14 mouse cellular contexts compared by ENCODE assay signal in genomic region chr2:58516000-58516399, GRCm38 (mm10). TPM values are rescaled to one million over a fixed set of nuclear protein-coding genes. Genes with fewer than 3 reads are reported as not detected.
DNase-seq lines count a peak whose midpoint lies in the region; ATAC-seq and TF ChIP-seq lines count a peak whose summit lies in the region.
"Had no signal": no experiment of that assay in that cellular context is flagged by ENCODE, and none has a peak within 500 bp of the region (broad histone marks: within the 10 kb centered on the region; RNA-seq: fewer than 3 reads in every experiment).

No protein-coding gene starts in this region.

- no peaks in the 10 kb centered on the region for H3K9me3 ChIP-seq in forebrain, embryonic 15.5 days
- no peaks in the 10 kb centered on the region for H3K9me3 ChIP-seq in forebrain, embryonic 10.5 days
- H3K9me3 ChIP-seq in kidney, embryonic 15.5 days (replicated peaks): no peaks in the 10 kb centered on the region
- no peaks in the 10 kb centered on the region for H3K9me3 ChIP-seq in hindbrain, postnatal 0 days (ENCODE audit: low read length)

- TF ChIP-seq CTCF in hindbrain, postnatal 0 days (IDR thresholded peaks at IDR 0.05; ENCODE audit: low read depth): no peak

- no peak overlapping the region for H3K4me3 ChIP-seq in forebrain, embryonic 15.5 days
- H3K4me3 ChIP-seq in forebrain, embryonic 10.5 days: no peak overlapping the region
- no peak overlapping the region for H3K4me3 ChIP-seq in kidney, embryonic 15.5 days (replicated peaks)
- no peak overlapping the region for H3K4me3 ChIP-seq in hindbrain, postnatal 0 days (ENCODE audit: low read length)

- H3K27me3 ChIP-seq in forebrain, embryonic 15.5 days: no peaks in the 10 kb centered on the region
- H3K27me3 ChIP-seq in forebrain, embryonic 10.5 days (ENCODE audit: poor library complexity, severe bottlenecking): no peaks in the 10 kb centered on the region
- no peaks in the 10 kb centered on the region for H3K27me3 ChIP-seq in kidney, embryonic 15.5 days
- H3K27me3 ChIP-seq in hindbrain, postnatal 0 days (ENCODE audit: insufficient read depth, low read length): no peaks in the 10 kb centered on the region
- H3K27me3 ChIP-seq: Patski had no signal

- no peak overlapping the region for H3K4me2 ChIP-seq in forebrain, embryonic 15.5 days (replicated peaks)
- H3K4me2 ChIP-seq in kidney, embryonic 15.5 days: peak overlapping the region; percentile 32
- peak overlapping the region; percentile 27; the same call in 1 of the 2 replicates for H3K4me2 ChIP-seq in hindbrain, postnatal 0 days (ENCODE audit: low read depth, low read length)

- 45% methylated on average over 15 of the region's 15 CpGs for WGBS in forebrain, embryonic 15.5 days
- WGBS in forebrain, embryonic 10.5 days: 58% methylated on average over 15 of the region's 15 CpGs
- WGBS in kidney, embryonic 15.5 days: 31% methylated on average over 15 of the region's 15 CpGs
- WGBS in hindbrain, postnatal 0 days: 42% methylated on average over 15 of the region's 15 CpGs

- 0 out of 2 replicates have a peak overlapping the region, but pooled peaks have one; percentile 0 for H3K27ac ChIP-seq in forebrain, embryonic 15.5 days (replicated peaks)
- no peak overlapping the region for H3K27ac ChIP-seq in forebrain, embryonic 10.5 days
- H3K27ac ChIP-seq in kidney, embryonic 15.5 days: peak overlapping the region; percentile 45
- no peak overlapping the region for H3K27ac ChIP-seq in hindbrain, postnatal 0 days

- no peaks in the 10 kb centered on the region for H3K36me3 ChIP-seq in forebrain, embryonic 15.5 days
- peaks cover 10% of the 10 kb centered on the region; the same call in 1 of the 2 replicates for H3K36me3 ChIP-seq in forebrain, embryonic 10.5 days (replicated peaks)
- 0 out of 2 replicates have a peak, but pooled peaks cover 3% of the 10 kb centered on the region for H3K36me3 ChIP-seq in kidney, embryonic 15.5 days
- no peaks in the 10 kb centered on the region for H3K36me3 ChIP-seq in hindbrain, postnatal 0 days (ENCODE audit: insufficient read depth, low read length)

- DNase-seq in forebrain, embryonic 10.5 days (ENCODE audit: extremely low spot score, low spot score): no peak
- DNase-seq in kidney, postnatal 36 days: no peak
- peak; percentile 72 for DNase-seq in R1 (ENCODE audit: low read depth, low spot score)
- no peak for DNase-seq in hindbrain, postnatal 0 days (ENCODE audit: low spot score)
- DNase-seq in urinary bladder, postnatal 10 days (ENCODE audit: low spot score): no peak
- DNase-seq in gastrocnemius, postnatal 4 days (ENCODE audit: low spot score in 2 of 2): no peak
- DNase-seq: thymus, adult 18-20 months had no signal

- peaks cover 8% of the 10 kb centered on the region for H3K4me1 ChIP-seq in forebrain, embryonic 15.5 days
- H3K4me1 ChIP-seq in forebrain, embryonic 10.5 days: peaks cover 22% of the 10 kb centered on the region
- peaks cover 37% of the 10 kb centered on the region for H3K4me1 ChIP-seq in kidney, embryonic 15.5 days
- no peaks in the 10 kb centered on the region for H3K4me1 ChIP-seq in hindbrain, postnatal 0 days (ENCODE audit: insufficient read depth, low read length)

- no peak overlapping the region for H3K9ac ChIP-seq in forebrain, embryonic 15.5 days (replicated peaks)
- no peak overlapping the region for H3K9ac ChIP-seq in kidney, embryonic 15.5 days
- H3K9ac ChIP-seq in hindbrain, postnatal 0 days (replicated peaks; ENCODE audit: low read length): no peak overlapping the region

- ATAC-seq in forebrain, embryonic 15.5 days (replicated peaks): peak; percentile 25; the same call in 1 of the 2 replicates
- ATAC-seq in kidney, embryonic 15.5 days (replicated peaks; ENCODE audit: low FRiP score): no peak; the same call in 1 of the 2 replicates
- ATAC-seq in hindbrain, postnatal 0 days: no peak
- ATAC-seq: Patski had no signal

RNA-seq across cellular contexts. Expression of gene Gm17409, which starts 46.1 kb away (rescaled TPM):
- polyA plus RNA-seq in forebrain, embryonic 15.5 days (2015; fragmentation: Nextera tagmentation; extraction: Ambion mirVana): 0.19 TPM in 1 of 2 replicates, not detected in the other
- not detected in 2 replicates for polyA plus RNA-seq in forebrain, embryonic 10.5 days (2016; fragmentation: Nextera tagmentation; extraction: Ambion mirVana)
- not detected in 2 replicates for polyA plus RNA-seq in kidney, embryonic 15.5 days (2015; fragmentation: Nextera tagmentation; extraction: Ambion mirVana)
- total RNA-seq in hindbrain, postnatal 0 days (2014; rRNA removed): not detected in 2 replicates
- polyA plus RNA-seq in hindbrain, postnatal 0 days (2015; fragmentation: Nextera tagmentation; extraction: Ambion mirVana): not detected in 2 replicates
- not detected for total RNA-seq in gastrocnemius, postnatal 4 days (2021)
- total RNA-seq: heart, adult 18-20 months; layer of hippocampus, adult 8-10 months had no signal
- polyA plus RNA-seq: embryonic facial prominence, embryonic 11.5 days; Patski; small intestine, adult 2 months had no signal

RNA-seq across cellular contexts. Expression of gene Acvr1, which starts 51.0 kb away (rescaled TPM):
- polyA plus RNA-seq in forebrain, embryonic 15.5 days (2015; fragmentation: Nextera tagmentation; extraction: Ambion mirVana): 7.4 and 7.9 TPM in 2 replicates
- 3.0 and 3.5 TPM in 2 replicates for polyA plus RNA-seq in forebrain, embryonic 10.5 days (2016; fragmentation: Nextera tagmentation; extraction: Ambion mirVana)
- polyA plus RNA-seq in kidney, embryonic 15.5 days (2015; fragmentation: Nextera tagmentation; extraction: Ambion mirVana): 5.2 and 5.7 TPM in 2 replicates
- total RNA-seq in hindbrain, postnatal 0 days (2014; rRNA removed): 11.5 and 12.5 TPM in 2 replicates
- 4.9 and 5.0 TPM in 2 replicates for polyA plus RNA-seq in hindbrain, postnatal 0 days (2015; fragmentation: Nextera tagmentation; extraction: Ambion mirVana)
- total RNA-seq in gastrocnemius, postnatal 4 days (2021): 10 to 100 TPM; 37.6 to 43.2 TPM

RNA-seq across cellular contexts. Expression of gene Upp2, which starts 51.1 kb away (rescaled TPM):
- 14.4 and 16.1 TPM in 2 replicates for polyA plus RNA-seq in forebrain, embryonic 15.5 days (2015; fragmentation: Nextera tagmentation; extraction: Ambion mirVana)
- polyA plus RNA-seq in forebrain, embryonic 10.5 days (2016; fragmentation: Nextera tagmentation; extraction: Ambion mirVana): 3.9 and 4.5 TPM in 2 replicates
- 7.7 and 7.8 TPM in 2 replicates for polyA plus RNA-seq in kidney, embryonic 15.5 days (2015; fragmentation: Nextera tagmentation; extraction: Ambion mirVana)
- 6.8 and 7.8 TPM in 2 replicates for total RNA-seq in hindbrain, postnatal 0 days (2014; rRNA removed)
- 10.4 and 11.8 TPM in 2 replicates for polyA plus RNA-seq in hindbrain, postnatal 0 days (2015; fragmentation: Nextera tagmentation; extraction: Ambion mirVana)
- total RNA-seq in gastrocnemius, postnatal 4 days (2021): 1 to 10 TPM; 2.3 to 3.0 TPM

Comparison
In these comparisons a context has a peak if more than half of its experiments do, and no peak if none do; other contexts are left out.
1. H3K27ac ChIP-seq: peak in forebrain, embryonic 15.5 days (single experiment) and kidney, embryonic 15.5 days (single experiment); none in forebrain, embryonic 10.5 days (single experiment) and hindbrain, postnatal 0 days (single experiment).